Mouse (Mus musculus) hindbrain, embryonic 16.5 days (tissue): ENCODE results near the gene Pkd1. TPM values are rescaled to one million over a fixed set of nuclear protein-coding genes. Genes with fewer than 3 reads are reported as not detected.

Source experiments
- ATAC-seq: fragments of 200-750 bp; cut with Nextera tagmentation; 2 replicates; pipeline ENCODE4 v1.8.0; 2017; ENCODE audit warnings: moderate TSS enrichment, moderate library complexity
- H3K27ac ChIP-seq: fragments of 300-500 bp; sonication (generic); 2 replicates; pipeline ENCODE4 v1.5.1; 2014; ENCODE audit warnings: low read depth, mild to moderate bottlenecking, control low read depth, low read length, moderate library complexity
- H3K27me3 ChIP-seq: fragments of 300-500 bp; sonication (generic); replicated peaks from 2 replicates; pipeline ENCODE4 v1.6.1; 2014; ENCODE audit warnings: low read length; ENCODE audit not compliant: control insufficient read depth, insufficient read depth
- H3K36me3 ChIP-seq: fragments of 300-500 bp; sonication (generic); 2 replicates; pipeline ENCODE4 v1.6.1; 2014; ENCODE audit warnings: mild to moderate bottlenecking, low read length, moderate library complexity, mixed read lengths; ENCODE audit not compliant: control insufficient read depth, insufficient read depth
- H3K4me1 ChIP-seq: fragments of 300-500 bp; sonication (generic); 2 replicates; pipeline ENCODE4 v1.6.1; 2014; ENCODE audit warnings: low read depth, low read length; ENCODE audit not compliant: control insufficient read depth, insufficient read depth
- H3K4me2 ChIP-seq: fragments of 300-500 bp; sonication (generic); 2 replicates; pipeline ENCODE4 v1.6.1; 2014; ENCODE audit warnings: mild to moderate bottlenecking, low read length, control low read depth, moderate library complexity
- H3K4me3 ChIP-seq: fragments of 300-500 bp; sonication (generic); 2 replicates; pipeline ENCODE4 v1.5.1; 2014; ENCODE audit warnings: mild to moderate bottlenecking, low read length, control low read depth, moderate library complexity
- H3K9ac ChIP-seq: fragments of 300-500 bp; sonication (generic); 2 replicates; pipeline ENCODE4 v1.6.1; 2014; ENCODE audit warnings: low read depth, mild to moderate bottlenecking, control low read depth, low read length, moderate library complexity
- H3K9me3 ChIP-seq: fragments of 300-500 bp; sonication (generic); 2 replicates; pipeline ENCODE4 v1.6.1; 2014; ENCODE audit warnings: mild to moderate bottlenecking, low read length, moderate library complexity; ENCODE audit not compliant: control insufficient read depth
- WGBS: fragments of 180-500 bp; shearing (Covaris S2); extraction: QIAGEN DNeasy Blood & Tissue Kit; methylation state at CpG from one replicate; pipeline ENCODE4 v1.1.7; 2014; 5-methylcytosine and 5-hydroxymethylcytosine counted together
- polyA plus RNA-seq: library from polyadenylated mRNA; unstranded; fragments of >200 nt; fragmentation: Nextera tagmentation; extraction: Ambion mirVana; gene quantifications from 2 replicates; pipeline ENCODE4 v1.2.1, GENCODE M21; 2015

The Pkd1 gene
- polyA plus RNA-seq, 1 experiment from 2014 or later = 26.8 TPM

DNA sequence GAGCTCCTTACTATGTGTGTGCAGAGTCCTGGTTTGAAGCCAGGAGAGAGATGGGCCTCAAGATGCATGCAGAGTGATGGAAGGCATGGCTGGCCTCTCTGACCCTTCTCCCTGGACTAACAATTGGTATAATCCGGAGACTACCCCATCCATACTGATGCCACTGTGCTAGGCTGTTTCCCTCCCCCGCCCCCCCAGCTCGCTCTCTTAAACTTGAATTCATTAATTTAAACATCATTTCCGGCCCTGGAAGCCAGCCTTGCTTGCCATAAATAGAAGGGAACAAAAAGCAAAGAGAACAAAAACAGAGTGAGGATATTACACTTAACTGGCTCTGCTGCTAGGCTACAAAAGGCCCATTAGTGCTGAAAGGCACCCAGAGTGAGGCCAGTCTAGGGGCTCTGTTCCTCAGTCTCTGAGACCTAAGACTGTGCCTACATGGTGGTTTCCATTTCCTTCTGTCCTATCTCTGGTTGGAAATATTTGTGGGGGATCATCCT lies 9.0 kb downstream of the Pkd1 start:
- peaks cover 12% of the 10 kb centered on the region for H3K4me1 ChIP-seq
- H3K4me3 ChIP-seq = no peak overlapping the region
- 14% methylated on average over 4 of the region's 4 CpGs for WGBS
- H3K27ac ChIP-seq = peak overlapping the region; percentile 62
- no peaks in the 10 kb centered on the region for H3K36me3 ChIP-seq
- H3K9ac ChIP-seq = no peak overlapping the region
- H3K9me3 ChIP-seq = no peaks in the 10 kb centered on the region
- no peaks in the 10 kb centered on the region for H3K27me3 ChIP-seq
- no peak overlapping the region for H3K4me2 ChIP-seq
- ATAC-seq = peak; percentile 80

- Histone ChIP-seq H3K4me2 (no peak overlapping the region), H3K4me3 (no peak overlapping the region), H3K27me3 (no peaks in the 10 kb centered on the region), H3K4me1 (peaks cover 12% of the 10 kb centered on the region), H3K27ac (peak overlapping the region; percentile 62), H3K9ac (no peak overlapping the region), H3K36me3 (no peaks in the 10 kb centered on the region), H3K9me3 (no peaks in the 10 kb centered on the region)
- WGBS = 58% methylated on average over 3 of the region's 3 CpGs
- ATAC-seq = peak; percentile 51; the same call in 1 of the 2 replicates
Measured at GRCm38 (mm10) chr17:24559146-24559545, 9.5 kb downstream of the Pkd1 start.

DNA sequence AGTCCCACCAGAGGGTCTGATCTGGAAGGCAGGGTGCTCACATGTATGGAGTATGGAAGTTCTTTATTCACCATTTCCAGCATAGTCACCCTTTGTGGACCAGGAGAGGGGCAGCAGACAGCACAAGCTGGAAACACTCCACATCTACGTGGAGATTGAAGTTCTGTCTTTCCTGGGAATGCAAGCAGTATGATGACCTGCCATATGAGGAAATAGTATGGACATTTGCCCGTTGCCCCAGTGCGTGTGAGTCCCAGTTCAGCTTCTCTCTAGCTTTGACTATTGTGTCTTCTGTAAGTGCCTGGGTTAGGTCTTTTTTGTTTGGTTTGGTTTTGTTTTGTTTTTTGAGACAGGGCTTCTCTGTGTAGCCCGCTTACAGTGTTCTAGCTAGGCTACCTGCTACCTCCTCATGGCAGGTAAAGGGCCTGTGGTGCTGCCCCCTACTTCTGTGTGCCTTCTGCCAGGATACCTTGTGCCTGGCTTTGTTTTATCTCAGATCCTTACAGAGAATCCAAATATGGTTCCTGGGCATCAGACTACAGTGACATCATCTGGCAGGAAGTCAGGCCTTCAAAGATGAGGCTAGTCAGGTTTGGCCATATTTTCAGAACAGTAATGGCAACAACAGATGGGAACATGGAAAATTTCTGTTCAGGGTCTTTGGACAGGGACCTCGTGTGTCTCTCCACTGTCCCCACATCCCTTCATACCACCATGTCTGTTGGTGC lies 10.8 kb downstream of the Pkd1 start:
- Histone ChIP-seq H3K4me2 (no peak overlapping the region), H3K9ac (no peak overlapping the region), H3K27me3 (no peaks in the 10 kb centered on the region), H3K4me1 (peaks cover 12% of the 10 kb centered on the region), H3K27ac (no peak overlapping the region), H3K9me3 (no peaks in the 10 kb centered on the region), H3K36me3 (peaks cover 4% of the 10 kb centered on the region), H3K4me3 (no peak overlapping the region)
- 91% methylated on average over 5 of the region's 5 CpGs for WGBS
- ATAC-seq = no peak

DNA sequence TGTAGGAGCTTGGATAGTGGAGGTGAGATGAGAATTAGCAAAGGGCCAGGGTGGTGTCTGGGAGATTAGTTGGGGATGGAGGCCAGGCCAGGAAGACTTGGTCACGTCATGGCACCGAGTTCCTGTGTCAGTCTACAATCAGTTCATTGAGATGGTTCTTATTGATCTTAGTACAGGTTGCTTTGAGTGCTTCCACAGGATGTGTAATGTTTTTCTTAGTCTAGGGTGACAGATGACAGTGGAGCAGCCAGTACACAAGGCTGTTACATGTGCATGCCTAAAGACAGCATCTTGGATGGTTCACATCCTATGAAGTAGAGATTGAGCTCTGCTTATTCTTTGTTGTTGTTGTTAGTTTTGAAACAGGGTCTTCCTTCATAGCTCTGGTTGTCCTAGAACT lies 12.0 kb downstream of the Pkd1 start:
- H3K9ac ChIP-seq = no peak overlapping the region
- 88% methylated on average over 2 of the region's 2 CpGs for WGBS
- no peaks in the 10 kb centered on the region for H3K9me3 ChIP-seq
- H3K36me3 ChIP-seq = peaks cover 8% of the 10 kb centered on the region
- no peak overlapping the region for H3K27ac ChIP-seq
- no peak overlapping the region for H3K4me3 ChIP-seq
- peaks cover 12% of the 10 kb centered on the region for H3K4me1 ChIP-seq
- H3K27me3 ChIP-seq = no peaks in the 10 kb centered on the region
- no peak for ATAC-seq
- no peak overlapping the region for H3K4me2 ChIP-seq

GRCm38 (mm10) chr17:24563638-24564037 lies 14.0 kb downstream of the Pkd1 start:
- Histone ChIP-seq H3K27me3 (no peaks in the 10 kb centered on the region), H3K4me2 (no peak overlapping the region), H3K9ac (no peak overlapping the region), H3K4me3 (no peak overlapping the region), H3K9me3 (no peaks in the 10 kb centered on the region), H3K36me3 (peaks cover 10% of the 10 kb centered on the region), H3K27ac (no peak overlapping the region), H3K4me1 (peaks cover 3% of the 10 kb centered on the region)
- 79% methylated on average over 5 of the region's 5 CpGs for WGBS
- no peak for ATAC-seq

GRCm38 (mm10) chr17:24564422-24564821 lies 14.8 kb downstream of the Pkd1 start:
- peaks cover 13% of the 10 kb centered on the region for H3K36me3 ChIP-seq
- no peak overlapping the region for H3K9ac ChIP-seq
- no peaks in the 10 kb centered on the region for H3K9me3 ChIP-seq
- no peak overlapping the region for H3K4me3 ChIP-seq
- ATAC-seq = no peak
- 93% methylated on average over 4 of the region's 4 CpGs for WGBS
- H3K27me3 ChIP-seq = no peaks in the 10 kb centered on the region
- H3K27ac ChIP-seq = no peak overlapping the region
- no peaks in the 10 kb centered on the region for H3K4me1 ChIP-seq
- no peak overlapping the region for H3K4me2 ChIP-seq

- Histone ChIP-seq H3K9ac (no peak overlapping the region), H3K9me3 (no peaks in the 10 kb centered on the region), H3K4me2 (no peak overlapping the region), H3K27ac (no peak overlapping the region), H3K4me3 (no peak overlapping the region), H3K36me3 (peaks cover 19% of the 10 kb centered on the region), H3K27me3 (no peaks in the 10 kb centered on the region), H3K4me1 (no peaks in the 10 kb centered on the region)
- WGBS = 90% methylated on average over 3 of the region's 3 CpGs
- ATAC-seq = no peak
Measured at GRCm38 (mm10) chr17:24565092-24565491, 15.5 kb downstream of the Pkd1 start.

GRCm38 (mm10) chr17:24565792-24566191 lies 16.2 kb downstream of the Pkd1 start:
- Histone ChIP-seq H3K9ac (no peak overlapping the region), H3K4me2 (no peak overlapping the region), H3K4me3 (no peak overlapping the region), H3K36me3 (peaks cover 25% of the 10 kb centered on the region), H3K4me1 (no peaks in the 10 kb centered on the region), H3K27me3 (no peaks in the 10 kb centered on the region), H3K9me3 (no peaks in the 10 kb centered on the region), H3K27ac (no peak overlapping the region)
- 49% methylated on average over 3 of the region's 3 CpGs for WGBS
- ATAC-seq = no peak

GRCm38 (mm10) chr17:24567034-24567779 lies 17.6 kb downstream of the Pkd1 start:
- no peak for ATAC-seq
- H3K9me3 ChIP-seq = no peaks in the 10 kb centered on the region
- no peak overlapping the region for H3K27ac ChIP-seq
- no peak overlapping the region for H3K4me3 ChIP-seq
- H3K9ac ChIP-seq = no peak overlapping the region
- H3K27me3 ChIP-seq = no peaks in the 10 kb centered on the region
- 61% methylated on average over 8 of the region's 8 CpGs for WGBS
- no peaks in the 10 kb centered on the region for H3K4me1 ChIP-seq
- H3K4me2 ChIP-seq = no peak overlapping the region
- peaks cover 32% of the 10 kb centered on the region for H3K36me3 ChIP-seq
